Mouse (Mus musculus): Measurements from ENCODE around the gene Ceacam2. TPM values are rescaled to one million over a fixed set of nuclear protein-coding genes. Genes with fewer than 3 reads are reported as not detected.
"Not testable (repeated sequence)": the region's sequence is repeated elsewhere in the genome, so short reads cannot be mapped to it uniquely, and the experiment has no call there.

Ceacam2 gene
- total RNA-seq (2021): under 1 TPM; 0.49 to 0.59 TPM
- long read RNA-seq, experiment 1, partial matches to known transcripts: 0 of 1 reads
- long read RNA-seq, experiment 1, other reads (novel, unspliced or antisense): 1 of 1 reads
- long read RNA-seq, experiment 2, partial matches to known transcripts: 0 of 2 reads
- long read RNA-seq, experiment 2, other reads (novel, unspliced or antisense): 1 of 2 reads

DNA sequence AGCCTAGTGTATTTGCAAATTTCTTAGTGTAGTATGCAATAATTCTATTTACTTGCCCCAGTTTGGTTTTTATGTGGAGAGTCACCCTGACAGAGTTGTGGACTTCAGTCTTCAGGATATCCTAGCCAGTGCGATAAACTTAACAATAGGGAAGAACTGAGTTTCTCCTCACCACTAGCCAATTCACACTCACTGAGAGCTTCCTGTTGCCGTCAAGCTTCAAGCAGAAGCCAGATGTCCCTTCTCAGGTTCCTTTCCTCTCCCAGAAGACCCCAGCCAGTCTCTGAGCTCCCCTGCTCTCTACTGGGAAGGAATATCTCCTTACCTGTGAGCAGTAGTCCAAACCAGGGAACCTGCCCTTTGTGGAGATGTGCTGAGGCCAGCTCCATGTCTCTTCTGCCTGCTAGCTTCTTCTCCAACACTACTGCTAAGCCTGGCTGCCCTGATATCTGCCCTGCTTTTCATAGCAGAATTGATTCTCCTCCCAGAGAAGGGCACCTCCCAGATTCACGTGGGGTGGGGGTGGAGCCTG is at the start of gene Ceacam2:
Gene Ceacam2 (minus strand): TSS at position 482 of the 532 bp plus-strand sequence.
- DNase-seq: not testable (repeated sequence)

DNA sequence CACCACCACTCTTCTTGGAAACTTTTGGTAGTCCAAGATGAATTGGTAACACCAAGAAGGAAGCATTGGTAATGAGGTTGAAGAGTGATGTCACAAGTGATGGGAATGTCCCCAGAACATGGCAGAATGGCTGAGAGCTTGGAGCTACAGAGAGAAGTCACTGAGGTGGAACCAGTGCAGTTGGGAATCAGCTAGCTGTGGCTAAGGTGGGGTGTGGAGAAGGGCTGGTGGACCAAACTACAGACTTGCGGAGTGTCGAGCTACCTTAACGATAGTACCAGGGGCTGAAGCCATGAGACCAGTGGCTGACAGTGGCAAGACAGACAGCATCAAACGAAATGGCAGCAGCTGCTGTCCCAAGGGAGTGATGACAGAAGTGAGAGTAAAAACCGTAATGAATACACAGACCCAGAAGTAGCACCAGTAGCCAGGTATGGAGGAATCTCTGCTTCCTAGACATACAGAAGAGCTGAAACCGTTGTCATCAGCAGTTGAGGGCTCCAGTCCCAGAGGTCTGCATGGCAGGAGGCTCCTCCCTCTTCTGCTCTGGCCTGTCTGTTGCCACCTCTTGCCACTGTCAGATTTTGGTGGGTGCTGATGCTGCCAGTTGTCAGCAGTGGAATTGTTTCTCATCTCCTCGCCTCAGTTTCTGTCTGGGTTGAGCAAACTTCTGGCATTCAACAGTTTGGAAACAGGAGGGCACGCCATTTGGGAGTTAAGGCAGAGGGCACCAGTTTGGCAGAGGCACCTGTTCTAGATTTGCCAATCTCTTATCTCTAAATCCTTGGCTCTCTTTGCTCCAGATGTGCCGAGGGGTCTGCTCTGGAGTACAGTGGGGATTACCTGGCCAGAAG is 45.9 kb upstream of the Ceacam2 start:
- no peak for DNase-seq

DNA sequence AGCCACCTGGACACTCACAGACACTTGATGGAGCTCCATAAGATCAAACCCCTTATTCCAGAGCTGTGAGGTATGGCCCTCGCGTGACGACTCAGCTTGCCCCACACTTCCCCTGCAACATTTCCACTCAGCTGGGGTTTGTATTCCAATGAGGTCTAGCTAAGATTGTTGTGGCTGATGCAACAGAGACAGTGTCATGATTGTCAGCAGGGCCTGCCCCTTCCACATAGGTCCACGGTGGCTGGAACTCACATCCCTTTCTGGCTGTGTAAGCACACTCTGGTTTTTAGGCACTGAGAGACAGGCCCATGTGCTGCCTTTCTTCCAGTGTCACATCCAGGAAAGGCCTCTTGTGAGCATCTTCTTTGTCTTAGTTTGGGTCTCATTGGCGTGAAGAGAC is 45.0 kb upstream of the Ceacam2 start:
- no peak for DNase-seq

DNA sequence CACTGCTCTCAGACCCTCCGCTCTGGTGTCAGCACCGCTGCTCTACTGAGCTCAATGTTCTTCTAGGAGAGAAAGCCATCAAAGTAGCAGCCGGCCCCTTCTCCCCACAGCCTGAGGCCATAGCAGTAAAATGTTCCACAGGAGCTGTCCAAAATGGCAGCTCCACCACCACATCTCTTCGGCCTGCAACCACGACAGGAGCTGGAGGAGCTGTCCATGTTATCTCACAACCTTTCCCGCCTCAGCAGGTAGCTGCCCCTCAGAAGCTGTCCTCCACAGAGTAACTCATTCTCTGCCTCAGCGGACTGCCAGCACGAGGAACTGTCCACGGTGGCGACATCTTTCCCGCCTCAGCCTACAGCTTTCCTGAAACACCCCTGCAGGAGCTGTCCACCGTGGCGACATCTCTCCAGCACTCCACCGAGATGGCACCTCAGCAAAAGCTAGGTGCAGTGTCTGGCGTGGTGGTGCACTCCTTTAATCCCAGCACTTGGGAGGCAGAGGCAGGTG is 42.7 kb upstream of the Ceacam2 start:
- no peak for DNase-seq

DNA sequence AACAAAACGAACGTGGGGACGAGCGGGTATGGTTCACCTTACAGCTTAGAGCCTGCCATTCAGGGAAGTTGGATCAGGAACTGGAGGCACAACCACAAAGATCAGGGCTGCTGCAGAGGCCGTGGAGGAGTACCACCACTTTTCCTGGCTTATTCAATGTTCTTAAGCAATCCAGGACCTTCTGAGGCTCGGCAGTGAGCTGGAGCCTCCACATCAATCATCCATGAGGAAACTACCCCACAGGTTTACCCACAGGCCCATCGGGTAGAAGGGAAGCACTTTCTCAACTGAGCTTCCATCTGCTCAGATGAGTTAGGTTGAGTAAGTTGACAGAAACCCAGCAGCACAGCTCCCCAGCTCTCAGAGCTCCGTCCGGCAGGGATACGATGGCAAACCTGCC is 39.8 kb upstream of the Ceacam2 start:
- DNase-seq: no peak

DNA sequence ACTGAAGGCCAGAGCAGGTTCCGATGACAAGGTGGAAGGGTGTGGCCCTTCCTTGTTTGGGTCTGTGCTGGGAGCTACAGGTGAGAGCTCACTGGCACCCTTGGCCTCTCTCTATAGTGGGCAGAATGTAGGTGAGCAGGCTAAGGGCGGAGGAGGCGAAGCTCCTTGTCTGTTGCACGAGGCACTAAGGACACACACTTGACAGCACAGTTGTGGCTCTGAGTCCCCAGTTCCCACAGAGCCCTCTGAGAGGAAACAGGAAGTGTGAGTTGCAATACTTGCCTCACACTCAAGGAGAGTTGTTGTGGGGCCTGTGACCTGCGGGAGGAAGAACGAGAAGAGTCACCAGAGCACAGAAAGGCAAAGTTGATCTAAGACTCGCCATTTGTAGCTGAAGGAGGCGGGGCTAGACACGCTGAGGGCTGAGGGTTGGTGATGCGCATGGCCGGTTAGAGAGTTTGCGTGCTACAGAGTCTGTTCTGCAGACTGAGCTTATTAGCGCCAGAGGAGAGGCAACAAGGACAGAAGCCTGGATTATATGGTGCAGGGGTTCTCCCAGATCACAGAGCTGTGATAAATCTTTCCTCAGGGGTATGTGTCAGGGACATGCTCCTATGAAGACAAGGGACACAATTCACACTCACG is 37.3 kb upstream of the Ceacam2 start:
- not testable (repeated sequence) for DNase-seq

DNA sequence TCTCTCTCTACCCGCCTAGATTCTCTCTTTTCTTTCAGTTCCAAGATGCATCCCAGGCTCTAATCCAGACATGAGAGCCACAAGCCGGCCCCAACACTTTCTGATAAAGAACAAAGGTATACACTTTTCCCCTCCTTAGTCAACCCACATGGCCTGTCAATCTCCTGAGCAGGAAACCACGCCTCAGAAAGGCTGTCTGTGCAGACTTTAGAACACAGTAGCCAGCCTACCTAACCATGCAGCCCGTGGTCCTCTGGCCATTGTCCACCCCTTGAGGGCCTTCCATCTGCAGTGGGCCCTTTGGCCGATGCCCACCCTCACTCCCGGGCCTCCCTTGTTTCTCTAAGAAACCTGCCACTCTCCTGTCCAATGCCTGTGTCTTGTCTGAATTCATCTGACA is 36.7 kb upstream of the Ceacam2 start:
- DNase-seq: not testable (repeated sequence)

DNA sequence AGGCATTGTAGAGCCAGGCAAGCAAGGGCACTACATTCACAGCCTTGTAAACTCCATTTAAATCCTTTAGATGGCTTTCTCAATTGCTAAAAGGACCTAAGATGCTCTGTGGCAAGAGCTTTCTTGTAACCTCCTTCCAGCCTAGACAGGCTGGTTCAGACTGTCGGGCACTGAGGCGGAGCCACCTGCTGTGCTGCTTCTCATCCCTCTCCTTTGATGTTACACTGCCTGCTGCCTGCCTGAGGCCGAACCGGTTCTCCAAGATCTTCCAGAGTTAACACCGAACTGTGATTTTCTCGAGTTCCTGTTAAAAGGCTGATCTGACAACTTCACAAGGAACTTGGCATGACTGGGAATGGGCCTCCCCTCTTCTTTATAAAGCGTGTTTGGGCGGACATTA is 36.2 kb upstream of the Ceacam2 start:
- no peak for DNase-seq

DNA sequence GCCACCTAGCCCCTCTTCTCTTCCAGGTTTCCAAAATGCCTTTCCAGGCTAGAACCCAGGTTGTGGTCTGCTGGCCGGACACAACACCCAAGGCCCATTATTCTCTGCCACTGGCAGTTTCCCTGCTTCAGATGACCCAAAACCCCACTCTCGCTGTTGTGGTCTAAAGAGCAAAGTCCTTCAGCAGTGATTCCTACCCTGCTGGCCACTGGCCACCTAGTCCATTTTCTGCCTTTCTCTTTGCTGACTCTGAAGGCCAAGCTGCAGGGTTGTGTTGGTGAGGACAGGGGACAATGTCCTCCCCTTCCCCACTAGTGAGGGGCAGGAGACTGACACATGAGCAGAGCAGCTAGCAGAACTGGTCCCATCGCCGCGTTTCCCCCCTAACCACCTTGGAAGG is 35.4 kb upstream of the Ceacam2 start:
- no peak for DNase-seq

DNA sequence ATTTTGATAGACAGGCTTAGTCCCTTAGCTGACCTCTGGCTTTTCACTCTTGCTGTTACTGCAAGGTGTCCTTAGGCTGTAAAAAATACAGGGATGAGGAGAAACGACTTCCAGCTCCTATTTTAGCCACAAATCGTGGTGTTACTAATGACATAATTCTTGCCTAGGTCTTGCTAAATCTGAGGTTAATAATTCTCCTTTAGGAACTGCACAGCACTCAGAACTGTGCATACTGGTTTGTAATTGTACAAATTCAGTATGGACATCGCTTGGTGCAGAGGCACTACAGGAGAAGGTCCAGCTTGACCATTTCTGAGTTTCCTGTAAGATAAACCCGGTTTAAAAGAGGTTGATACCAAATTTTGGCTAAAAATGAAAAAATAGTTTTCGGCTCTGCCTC is 34.1 kb upstream of the Ceacam2 start:
- DNase-seq: not testable (repeated sequence)

DNA sequence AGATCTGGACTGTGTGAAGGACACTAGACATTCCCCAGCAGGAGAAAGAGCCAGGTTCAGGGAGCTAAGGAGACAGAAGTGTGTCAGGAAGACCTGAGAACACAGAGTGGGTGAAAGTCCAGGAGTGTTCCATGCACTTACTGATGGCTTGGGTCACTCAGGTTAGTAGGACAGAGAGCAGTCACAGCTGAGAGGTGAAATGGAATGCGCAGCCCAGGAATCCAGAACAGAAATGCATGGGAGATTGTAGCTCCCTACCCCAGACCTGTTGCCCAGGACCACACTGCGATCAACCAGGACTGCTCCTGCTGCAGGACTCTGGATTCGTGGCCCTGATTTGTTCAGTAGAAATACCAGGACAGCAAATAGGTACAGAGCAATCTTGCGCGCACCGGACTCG is 29.1 kb upstream of the Ceacam2 start:
- no peak for DNase-seq

DNA sequence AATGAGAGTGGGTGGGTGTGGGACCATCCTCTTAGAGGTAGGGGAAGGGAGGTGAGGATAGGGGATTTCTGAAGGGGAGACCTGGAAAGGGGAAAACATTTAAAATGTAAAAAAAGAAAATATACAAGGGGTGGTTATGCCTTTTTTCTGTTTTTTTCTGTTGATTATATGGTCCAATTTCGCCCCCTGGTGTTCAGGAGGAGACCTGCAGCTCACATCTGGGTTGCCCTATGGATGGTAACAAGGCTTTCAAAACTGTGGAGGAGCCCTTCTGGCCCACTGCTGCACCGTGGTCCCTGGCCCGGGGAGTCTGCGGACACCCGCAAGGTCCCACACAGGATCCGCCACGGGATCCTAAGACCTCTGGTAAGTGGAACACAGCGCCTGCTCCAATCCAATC is 1.8 kb upstream of the Ceacam2 start:
- DNase-seq: not testable (repeated sequence)

DNA sequence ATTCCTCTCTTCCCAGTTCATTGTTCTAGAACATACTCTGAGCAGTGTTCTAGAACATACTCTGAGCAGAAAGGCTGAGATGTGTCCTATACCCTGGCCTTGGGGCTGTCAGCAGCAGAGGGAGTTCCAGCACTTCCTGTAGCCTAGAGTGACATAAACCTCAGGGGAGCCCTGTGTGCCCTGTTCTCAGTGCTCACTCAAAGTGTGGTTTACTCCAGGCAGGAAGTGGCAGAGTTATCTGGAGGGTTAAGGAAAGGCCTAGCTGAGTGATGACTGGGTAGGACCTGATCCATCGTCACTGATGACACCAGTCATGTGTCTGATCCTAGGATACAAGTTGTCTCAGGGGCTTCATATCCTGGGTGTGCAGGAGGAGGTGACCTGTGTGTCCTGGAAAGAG is 297 bp upstream of the Ceacam2 start:
- not testable (repeated sequence) for DNase-seq

DNA sequence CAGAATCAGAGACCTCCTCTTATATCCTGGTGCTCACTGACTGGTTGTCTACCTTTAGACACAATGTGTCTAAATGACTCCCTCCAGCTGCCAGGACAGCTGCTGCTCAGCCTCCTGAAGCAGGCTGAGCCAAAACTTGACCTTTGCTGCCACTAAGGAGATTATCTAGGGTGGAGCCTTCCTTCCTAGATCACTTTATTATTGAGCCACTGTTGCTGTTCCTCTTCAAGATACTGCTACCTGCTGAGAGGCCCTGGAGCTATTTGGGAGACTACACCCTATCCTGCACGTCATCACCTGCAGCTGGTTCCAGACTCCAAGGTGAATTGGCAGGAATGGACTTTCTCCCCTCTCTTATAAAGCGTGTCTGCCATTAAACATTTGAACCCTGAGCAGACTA is 8.8 kb downstream of the Ceacam2 start:
- DNase-seq: no peak

DNA sequence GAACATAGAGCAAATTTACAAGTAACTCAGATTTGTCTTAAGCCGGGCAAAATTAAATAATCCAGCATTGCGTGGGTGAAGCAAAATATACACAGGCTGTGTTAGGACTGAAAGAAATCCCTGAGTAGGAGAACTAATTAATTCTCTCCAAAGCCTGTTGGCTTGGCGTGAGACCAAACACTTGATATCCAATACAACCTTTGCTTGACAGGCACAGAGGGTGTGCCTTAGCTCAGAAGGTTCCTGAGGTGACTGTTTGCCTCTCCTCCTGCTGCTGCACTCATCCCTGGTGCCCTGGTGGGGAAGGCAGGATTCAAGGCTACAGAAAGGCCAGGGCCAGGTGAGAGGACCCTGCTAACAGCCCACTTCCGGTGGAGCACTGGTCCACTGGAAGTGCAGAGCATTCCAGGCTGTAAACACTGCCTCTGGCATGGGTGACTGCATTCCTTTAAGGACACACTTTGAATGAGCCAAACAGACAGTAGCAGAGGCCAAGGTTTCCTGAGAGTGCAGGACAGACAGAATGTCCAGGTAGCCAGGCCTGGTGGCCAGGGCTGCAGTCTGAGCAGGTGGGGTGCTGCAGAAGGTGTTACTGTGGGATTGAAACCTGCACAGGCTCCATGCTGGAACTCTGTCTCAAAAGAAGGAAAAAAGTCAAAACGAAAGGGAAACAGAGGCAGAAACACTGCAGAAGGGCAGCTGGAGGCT is 23.4 kb downstream of the Ceacam2 start:
- not testable (repeated sequence) for DNase-seq

DNA sequence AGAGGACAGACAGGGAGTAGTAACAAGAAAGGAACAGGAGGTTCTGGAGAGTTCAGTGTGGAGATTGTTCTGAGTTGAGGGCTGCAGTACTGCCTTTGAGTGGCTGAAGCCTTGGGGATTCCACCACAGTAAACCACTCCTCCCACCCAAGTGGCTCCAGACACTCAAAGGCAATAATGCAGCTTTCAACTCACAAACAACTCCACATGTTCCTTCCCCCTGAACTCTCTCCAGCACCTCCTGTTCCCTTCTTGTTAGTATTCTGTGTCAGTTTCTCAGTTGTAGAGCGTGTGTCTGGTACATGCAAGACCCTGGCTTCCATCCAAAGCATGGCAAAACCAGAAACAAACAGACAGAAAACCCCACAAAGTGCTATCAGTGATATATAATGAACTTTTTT is 24.0 kb downstream of the Ceacam2 start:
- DNase-seq: not testable (repeated sequence)

DNA sequence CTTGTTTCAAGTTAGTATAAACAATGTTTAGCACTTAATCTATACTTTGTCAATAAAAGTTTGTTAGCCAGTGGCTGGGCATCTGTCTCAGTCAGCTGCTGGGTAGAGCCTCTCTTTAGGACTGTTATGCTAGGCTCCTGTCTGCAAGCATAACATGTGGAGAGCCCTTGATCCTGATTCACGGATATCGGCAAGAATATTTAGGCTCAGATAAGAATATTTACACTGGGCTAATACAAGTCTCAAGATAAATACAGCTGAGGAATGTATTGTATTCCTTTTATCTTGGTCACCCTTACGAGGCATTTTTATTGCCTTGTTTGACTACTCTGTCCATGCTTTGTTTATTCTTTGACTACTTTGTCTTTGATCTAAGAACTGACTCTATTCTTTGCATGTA is 29.7 kb downstream of the Ceacam2 start:
- no peak for DNase-seq

DNA sequence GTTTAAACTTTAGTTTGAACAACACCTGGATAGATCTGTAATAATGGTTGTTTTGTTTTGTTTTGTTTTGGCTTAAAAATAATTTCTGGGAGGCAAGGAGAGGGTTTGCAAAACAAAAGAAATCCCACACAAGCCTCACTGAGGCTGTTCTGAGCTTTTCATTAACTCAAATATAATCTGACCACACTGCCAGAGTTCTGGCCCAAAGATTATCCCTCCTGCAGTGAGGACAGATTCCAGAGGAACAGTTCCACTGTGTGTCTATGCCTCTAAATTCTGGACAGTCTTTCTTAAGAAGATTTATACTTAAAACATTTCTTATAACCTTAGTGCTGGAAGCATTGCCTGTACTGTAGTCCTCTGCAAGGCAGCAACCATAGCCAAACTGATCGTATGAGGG is 45.0 kb downstream of the Ceacam2 start:
- DNase-seq: no peak

DNA sequence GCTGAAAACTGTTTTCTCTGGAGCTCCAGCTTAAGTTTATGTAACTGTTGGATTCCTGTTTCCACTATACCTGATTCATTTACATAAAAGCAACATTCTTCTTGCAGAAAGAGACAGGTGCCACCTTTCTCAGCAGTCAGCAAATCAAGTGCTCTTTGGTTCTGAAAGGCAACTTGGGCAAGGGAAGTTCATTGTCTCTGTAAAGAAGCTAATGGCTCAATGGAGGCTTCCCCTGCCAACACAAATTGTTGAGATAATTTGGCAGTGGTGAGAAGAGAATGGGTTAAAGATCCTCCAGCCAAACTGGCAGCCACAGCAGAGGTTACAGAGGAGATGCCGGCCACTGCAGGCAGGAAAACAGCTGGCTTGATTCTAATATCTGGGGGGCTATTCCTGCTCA is 49.0 kb downstream of the Ceacam2 start:
- not testable (repeated sequence) for DNase-seq

DNA sequence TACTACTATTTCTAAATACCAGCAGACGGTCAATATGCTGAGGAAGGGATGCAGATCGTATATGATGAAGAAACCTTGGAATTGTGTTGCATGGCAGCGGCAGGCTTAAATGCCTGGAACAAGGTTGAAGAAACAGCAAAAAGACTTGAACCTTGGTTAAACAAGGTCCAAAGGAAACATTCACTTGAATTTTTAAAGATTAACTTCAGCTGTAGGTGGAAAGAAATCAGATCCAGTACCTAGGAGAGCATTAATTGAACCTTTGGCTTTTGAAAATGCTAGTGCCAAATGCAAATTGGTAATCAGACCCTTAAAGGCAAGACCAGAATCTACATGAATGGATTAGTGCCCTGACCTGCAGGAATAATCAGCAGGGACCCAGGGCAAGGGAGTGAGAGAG is 50.3 kb downstream of the Ceacam2 start:
- DNase-seq: not testable (repeated sequence)

DNA sequence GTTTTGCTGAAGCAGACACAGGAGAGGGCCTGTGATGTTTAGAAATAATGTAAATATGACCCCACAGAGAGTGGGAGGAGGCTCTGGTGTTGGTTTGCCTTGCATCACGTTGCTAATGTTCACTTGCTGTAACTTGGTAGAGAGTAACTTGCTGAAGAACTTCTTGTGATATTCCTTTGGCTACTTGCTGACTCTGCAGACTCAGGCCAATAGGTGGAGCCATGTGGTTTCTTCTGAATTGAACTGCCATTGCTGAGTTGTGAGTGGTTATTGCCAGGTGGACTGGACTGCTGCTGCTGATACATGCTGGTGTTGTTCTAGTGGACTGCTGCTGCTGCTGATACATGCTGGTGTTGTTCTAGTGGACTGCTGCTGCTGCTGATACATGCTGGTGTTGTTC is 53.5 kb downstream of the Ceacam2 start:
- DNase-seq: no peak

DNA sequence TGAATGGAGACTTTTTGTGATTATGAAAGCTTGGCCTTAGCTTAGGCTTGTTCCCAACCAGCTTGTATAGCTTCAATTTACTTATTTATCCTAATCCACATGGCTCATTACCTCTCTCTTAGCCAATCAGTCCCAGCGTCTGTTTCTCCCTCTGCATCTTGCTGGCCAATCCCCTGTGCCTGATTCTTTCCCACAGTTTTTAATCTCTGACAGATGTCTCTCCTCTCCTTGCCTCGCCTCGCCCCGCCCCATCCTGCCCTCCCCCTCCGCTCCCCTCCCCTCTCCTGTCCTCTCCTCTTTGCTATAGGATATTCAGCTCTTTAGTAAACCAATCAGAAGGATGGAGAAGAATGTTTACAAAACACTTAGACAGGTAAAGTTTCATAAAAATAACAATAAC is 54.6 kb downstream of the Ceacam2 start:
- DNase-seq: no peak
